In genomic region chr19:44562652-44563206, GRCm38 (mm10) we compare ENCODE assay signal across 8 mouse cellular contexts. TPM values are rescaled to one million over a fixed set of nuclear protein-coding genes. Genes with fewer than 3 reads are reported as not detected.
A peak's percentile ranks its signal among the peaks of the same experiment; 100 is the strongest.
DNase-seq lines count a peak whose midpoint lies in the region; ATAC-seq and TF ChIP-seq lines count a peak whose summit lies in the region.

Gene Hif1an (plus strand): TSS chr19:44562850.

- WGBS in embryonic facial prominence, embryonic 13.5 days: under 1% methylated on average over 33 of the region's 33 CpGs
- WGBS in kidney, adult 2 months: under 1% methylated on average over 33 of the region's 33 CpGs
- under 1% methylated on average over 33 of the region's 33 CpGs for WGBS in limb, embryonic 12.5 days
- WGBS in midbrain, embryonic 15.5 days: under 1% methylated on average over 33 of the region's 33 CpGs
- under 1% methylated on average over 33 of the region's 33 CpGs for whole genome bisulfite sequencing in spleen, adult 2 months

- H3K27ac ChIP-seq in embryonic facial prominence, embryonic 13.5 days: peak within 1 kb of the TSS; percentile 55
- H3K27ac ChIP-seq in kidney, adult 2 months (ENCODE audit: insufficient read depth, low read depth, low read length): peak within 1 kb of the TSS; percentile 58
- peak within 1 kb of the TSS; percentile 74; the same call in 1 of the 2 replicates for H3K27ac ChIP-seq in limb, embryonic 12.5 days
- H3K27ac ChIP-seq in midbrain, embryonic 15.5 days: peak within 1 kb of the TSS; percentile 76
- peak within 1 kb of the TSS; percentile 76 for H3K27ac ChIP-seq in spleen, adult 2 months (ENCODE audit: insufficient read depth, low read length)

- peaks cover 27% of the 10 kb centered on the region for H3K4me1 ChIP-seq in embryonic facial prominence, embryonic 13.5 days
- H3K4me1 ChIP-seq in kidney, adult 2 months (ENCODE audit: control insufficient read depth, insufficient read depth, low read length): peaks cover 4% of the 10 kb centered on the region; the same call in 1 of the 2 replicates
- H3K4me1 ChIP-seq in limb, embryonic 12.5 days (replicated peaks): peaks cover 25% of the 10 kb centered on the region
- peaks cover 25% of the 10 kb centered on the region for H3K4me1 ChIP-seq in midbrain, embryonic 15.5 days
- peaks cover 7% of the 10 kb centered on the region; the same call in 1 of the 2 replicates for H3K4me1 ChIP-seq in spleen, adult 2 months (ENCODE audit: control insufficient read depth, insufficient read depth, insufficient read length)

- peaks cover 31% of the 10 kb centered on the region for H3K36me3 ChIP-seq in embryonic facial prominence, embryonic 13.5 days
- peaks cover 2% of the 10 kb centered on the region for H3K36me3 ChIP-seq in kidney, adult 2 months (ENCODE audit: control insufficient read depth, insufficient read depth, low read length)
- peaks cover 34% of the 10 kb centered on the region for H3K36me3 ChIP-seq in limb, embryonic 12.5 days
- H3K36me3 ChIP-seq in midbrain, embryonic 15.5 days (replicated peaks): peaks cover 15% of the 10 kb centered on the region
- peaks cover 15% of the 10 kb centered on the region for H3K36me3 ChIP-seq in spleen, adult 2 months (ENCODE audit: control insufficient read depth, insufficient read depth, low read length)

- peak; percentile 91 for ATAC-seq in embryonic facial prominence, embryonic 13.5 days (ENCODE audit: insufficient number of reproducible peaks, insufficient read depth, low FRiP score, low TSS enrichment, low read depth)
- peak; percentile 93 for ATAC-seq in limb, embryonic 12.5 days (ENCODE audit: insufficient number of reproducible peaks, insufficient read depth, low FRiP score, low TSS enrichment, low read depth)
- peak; percentile 96 for ATAC-seq in midbrain, embryonic 15.5 days (replicated peaks)

- H3K9ac ChIP-seq in embryonic facial prominence, embryonic 13.5 days: peak within 1 kb of the TSS; percentile 83
- H3K9ac ChIP-seq in limb, embryonic 12.5 days (replicated peaks): peak within 1 kb of the TSS; percentile 73
- peak within 1 kb of the TSS; percentile 60 for H3K9ac ChIP-seq in midbrain, embryonic 15.5 days

- peak; percentile 88 for DNase-seq in 3134 (ENCODE audit: extremely low read depth, insufficient read length, low spot score)
- DNase-seq in adrenal gland, postnatal 36 days: peak; percentile 94
- peak; percentile 97 to 98 for DNase-seq in heart, adult 18-20 months
- DNase-seq in kidney, adult 2 months: peak; percentile 98
- peak; percentile 93 to 95 for DNase-seq in spleen, adult 2 months (ENCODE audit: low read depth in 1 of 2, low spot score in 2 of 2)

- H3K27me3 ChIP-seq in embryonic facial prominence, embryonic 13.5 days: peaks cover 12% of the 10 kb centered on the region; the same call in 1 of the 2 replicates
- H3K27me3 ChIP-seq in kidney, adult 2 months (replicated peaks; ENCODE audit: control insufficient read depth, insufficient read depth, low read length): no peaks in the 10 kb centered on the region
- H3K27me3 ChIP-seq in limb, embryonic 12.5 days: peaks cover 8% of the 10 kb centered on the region; the same call in 1 of the 2 replicates
- peaks cover 6% of the 10 kb centered on the region; the same call in 1 of the 2 replicates for H3K27me3 ChIP-seq in midbrain, embryonic 15.5 days (replicated peaks)
- H3K27me3 ChIP-seq in spleen, adult 2 months (ENCODE audit: control insufficient read depth, insufficient read depth, low read length): no peaks in the 10 kb centered on the region

- peak within 1 kb of the TSS; percentile 79 for H3K4me3 ChIP-seq in embryonic facial prominence, embryonic 13.5 days
- peak within 1 kb of the TSS; percentile 58 for H3K4me3 ChIP-seq in kidney, adult 2 months (ENCODE audit: insufficient read depth, low read depth, low read length)
- peak within 1 kb of the TSS; percentile 72 for H3K4me3 ChIP-seq in limb, embryonic 12.5 days (replicated peaks)
- H3K4me3 ChIP-seq in midbrain, embryonic 15.5 days: peak within 1 kb of the TSS; percentile 68
- H3K4me3 ChIP-seq in spleen, adult 2 months (ENCODE audit: extremely low read depth, insufficient read depth, insufficient read length): peak within 1 kb of the TSS; percentile 84

- no peak for TF ChIP-seq POLR2A in kidney, adult 2 months (IDR thresholded peaks at IDR 0.05; ENCODE audit: low read depth, low read length)
- peak; percentile 61 for TF ChIP-seq POLR2A in spleen, adult 2 months (IDR thresholded peaks at IDR 0.05; ENCODE audit: low read depth, low read length)

- H3K9me3 ChIP-seq in embryonic facial prominence, embryonic 13.5 days: no peaks in the 10 kb centered on the region
- H3K9me3 ChIP-seq in limb, embryonic 12.5 days: no peaks in the 10 kb centered on the region
- no peaks in the 10 kb centered on the region for H3K9me3 ChIP-seq in midbrain, embryonic 15.5 days

- peak within 1 kb of the TSS; percentile 84 for H3K4me2 ChIP-seq in embryonic facial prominence, embryonic 13.5 days
- peak within 1 kb of the TSS; percentile 88 for H3K4me2 ChIP-seq in limb, embryonic 12.5 days
- H3K4me2 ChIP-seq in midbrain, embryonic 15.5 days: peak within 1 kb of the TSS; percentile 56

- peak; percentile 92 for TF ChIP-seq CTCF in kidney, adult 2 months (conservative IDR thresholded peaks at IDR 0.05; ENCODE audit: insufficient read depth, insufficient read length, low read depth, low read length)
- TF ChIP-seq CTCF in spleen, adult 2 months (IDR thresholded peaks at IDR 0.05; ENCODE audit: extremely low read depth, insufficient read depth, insufficient read length, insufficient replicate concordance): peak; percentile 83; the same call in 1 of the 2 replicates

RNA-seq across cellular contexts. Expression of gene Hif1an, which starts in this region (rescaled TPM):
- total RNA-seq in adrenal gland, postnatal 36 days (2021): 10 to 100 TPM; 27.9 to 28.7 TPM
- 29.3 and 32.1 TPM in 2 replicates for polyA plus RNA-seq in embryonic facial prominence, embryonic 13.5 days (2015; fragmentation: Nextera tagmentation; extraction: Ambion mirVana)
- total RNA-seq in heart, adult 18-20 months (2021): 10 to 100 TPM; 57.1 to 58.1 TPM
- 16.4 and 17.0 TPM in 2 replicates for polyA plus RNA-seq in kidney, adult 2 months (2012; rRNA removed)
- 46.5 and 47.2 TPM in 2 replicates for polyA plus RNA-seq in limb, embryonic 12.5 days (2016; fragmentation: Nextera tagmentation; extraction: Ambion mirVana)
- polyA plus RNA-seq in midbrain, embryonic 15.5 days (2015; fragmentation: Nextera tagmentation; extraction: Ambion mirVana): 26.0 and 29.8 TPM in 2 replicates
- polyA plus RNA-seq in spleen, adult 2 months (2012; rRNA removed): 12.2 TPM in 2 replicates

Comparison
In these comparisons a context has a peak if more than half of its experiments do, and no peak if none do; other contexts are left out.
1. Peak in every context shown above with its lines: DNase-seq, ATAC-seq, H3K4me3 ChIP-seq and H3K27ac ChIP-seq.